Mouse (Mus musculus): ENCODE results near the gene Dhx16.

DNA sequence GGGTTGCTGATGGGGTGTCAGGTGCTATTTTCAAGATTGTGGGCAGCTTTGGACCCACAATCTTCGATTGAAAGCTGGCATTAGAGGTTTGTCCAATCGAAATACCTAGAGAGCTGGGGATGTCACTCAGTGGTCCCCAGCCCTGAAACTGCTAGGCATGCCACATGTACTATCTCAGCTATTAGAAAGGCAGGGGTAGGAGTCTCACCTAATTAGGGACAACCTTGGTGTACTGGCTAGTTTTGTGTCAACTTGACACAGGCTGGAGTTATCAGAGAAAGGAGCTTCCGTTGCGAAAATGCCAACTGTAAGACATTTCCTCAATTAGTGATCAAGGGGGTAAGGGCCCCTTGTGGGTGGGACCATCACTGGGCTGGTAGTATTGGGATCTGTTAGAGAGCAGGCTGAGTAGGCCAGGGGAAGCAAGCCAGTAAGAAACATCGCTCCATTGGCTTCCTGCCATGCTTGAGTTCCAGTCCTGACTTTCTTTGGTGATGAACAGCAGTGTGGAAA, 46.3 kb upstream of the Dhx16 start:
- TF ChIP-seq CTCF (IDR thresholded peaks at IDR 0.05; ENCODE audit: control insufficient read depth, insufficient read depth, insufficient replicate concordance, low read depth, low read length), result no peak
- no peak for TF ChIP-seq POLR2A (IDR thresholded peaks at IDR 0.05; ENCODE audit: control insufficient read depth, low read depth, low read length)
